Mouse (Mus musculus): ENCODE measurements at regions not wholly inside any gene's neighbourhood (a gene's known extent, or its start where the extent isn't known, plus 50 kb on each side); places are given as distances from the start of the nearest gene placed in this dataset.
"Not testable (repeated sequence)": the region's sequence is repeated elsewhere in the genome, so short reads cannot be mapped to it uniquely, and the experiment has no call there.

DNA sequence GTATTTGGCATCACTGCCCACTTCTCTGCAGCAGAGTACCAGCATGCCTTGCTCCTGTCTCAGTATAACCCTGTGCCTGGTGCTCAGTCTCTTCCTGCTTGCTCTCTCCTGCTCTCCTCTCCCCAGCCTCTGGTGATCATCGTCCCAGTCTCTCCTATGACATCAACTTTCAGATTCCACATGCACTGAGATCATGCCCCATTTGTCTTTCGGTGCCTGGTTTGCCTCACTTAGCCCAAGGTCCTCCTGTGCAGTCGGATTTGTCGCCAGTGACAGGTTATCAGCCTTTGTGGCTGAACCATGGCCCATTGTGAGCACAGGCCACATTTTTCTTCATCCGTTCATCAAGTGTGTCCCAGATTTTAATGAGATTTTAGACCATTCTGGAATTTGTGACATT lies 314.0 kb downstream of the Diras2 start:
- DNase-seq = no peak

DNA sequence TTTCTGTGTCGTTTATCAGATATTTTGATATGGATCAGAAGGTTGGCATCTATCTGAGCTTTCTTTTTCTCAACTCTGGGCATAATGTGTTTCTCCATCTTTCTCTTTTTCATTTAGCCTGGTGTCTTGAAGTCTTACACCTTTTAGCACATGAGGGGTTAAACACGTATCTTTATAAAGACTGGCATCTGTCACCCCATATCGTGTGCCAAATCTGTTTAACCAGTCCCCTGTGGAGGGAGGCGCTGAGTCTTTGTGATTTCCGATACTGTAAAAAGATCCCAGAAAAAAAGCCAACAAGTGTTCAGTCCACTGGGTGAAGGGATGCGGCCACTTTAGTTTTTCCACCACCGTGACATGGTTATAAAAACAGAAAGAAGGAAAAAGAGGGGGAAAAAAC lies 313.3 kb downstream of the Diras2 start:
- no peak for DNase-seq

DNA sequence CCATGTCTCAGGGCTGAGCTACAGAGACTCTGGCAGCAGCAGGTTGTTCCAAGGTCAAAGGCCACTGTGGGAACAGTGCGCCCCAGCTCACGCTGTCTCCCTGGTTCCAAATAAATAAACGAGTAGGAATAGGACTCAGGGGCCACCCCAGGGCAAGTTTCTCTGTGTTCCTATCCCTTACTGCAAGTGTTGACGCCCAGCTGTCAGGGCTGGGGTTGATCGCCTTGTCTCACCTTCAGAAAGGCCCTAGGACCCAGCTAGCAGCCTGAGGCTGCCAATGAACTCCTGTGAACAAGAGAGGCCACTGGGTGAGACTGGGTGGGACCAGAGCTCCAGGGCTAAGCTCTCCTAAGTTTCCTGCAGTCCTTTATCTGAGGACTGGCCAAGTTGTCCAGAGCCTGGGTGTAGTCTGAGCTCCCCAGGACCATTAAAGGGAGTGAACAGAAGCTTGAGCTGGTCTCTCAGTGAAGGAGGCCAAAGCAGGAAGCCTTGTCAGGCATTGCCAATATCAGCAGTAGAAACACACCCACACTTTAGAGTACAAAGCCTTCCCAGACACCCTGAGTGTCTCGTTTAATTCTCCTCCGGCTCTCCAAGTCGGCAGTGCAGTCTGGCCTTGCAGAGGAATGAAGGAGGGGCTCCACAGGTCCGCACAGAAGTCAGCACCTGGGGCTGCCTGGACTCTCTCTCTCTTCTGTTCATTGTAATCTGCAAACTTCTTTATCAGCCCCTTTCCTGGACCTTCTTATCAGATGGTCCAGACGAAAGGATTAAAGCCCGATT lies 308.6 kb downstream of the Diras2 start:
- no peak for DNase-seq

DNA sequence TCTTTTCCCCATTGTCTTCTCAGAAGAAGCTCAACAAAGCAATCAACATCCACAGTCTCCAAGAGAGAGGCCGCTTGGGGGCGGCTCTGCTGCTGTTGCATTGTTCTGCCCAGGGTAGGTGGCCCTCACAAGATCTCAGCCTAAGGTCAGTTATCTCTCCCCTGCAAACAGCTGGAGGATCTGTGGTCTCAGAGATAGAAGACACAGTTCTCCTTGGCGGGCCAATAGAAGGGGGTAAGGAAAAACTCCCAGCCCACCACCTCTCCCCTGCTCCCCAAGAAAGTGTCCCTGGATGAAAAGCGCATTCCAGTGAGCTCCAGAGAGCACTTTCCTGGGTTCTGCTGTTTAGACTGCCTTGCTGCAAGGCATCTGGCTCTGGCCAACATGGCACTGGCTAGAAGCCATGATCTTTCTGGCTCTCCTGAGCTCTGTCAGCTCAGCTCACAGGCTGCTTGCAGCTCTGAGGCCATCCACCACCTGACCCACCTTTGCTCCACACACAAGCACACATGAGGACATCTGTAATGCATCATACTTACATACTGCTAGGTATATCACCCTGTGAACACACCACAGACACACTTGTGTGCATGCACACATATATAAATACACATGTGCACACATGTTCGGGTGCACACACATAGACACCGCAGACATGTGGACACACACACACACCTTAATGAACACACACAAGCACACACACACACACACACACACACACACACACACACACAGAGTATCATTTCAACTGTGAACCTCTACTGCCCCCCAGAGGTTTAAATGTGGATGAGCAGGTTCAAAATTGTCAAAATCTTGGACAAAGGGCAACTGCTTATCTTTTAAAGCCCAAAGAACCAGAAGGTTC lies 307.7 kb downstream of the Diras2 start:
- DNase-seq = peak; percentile 37

DNA sequence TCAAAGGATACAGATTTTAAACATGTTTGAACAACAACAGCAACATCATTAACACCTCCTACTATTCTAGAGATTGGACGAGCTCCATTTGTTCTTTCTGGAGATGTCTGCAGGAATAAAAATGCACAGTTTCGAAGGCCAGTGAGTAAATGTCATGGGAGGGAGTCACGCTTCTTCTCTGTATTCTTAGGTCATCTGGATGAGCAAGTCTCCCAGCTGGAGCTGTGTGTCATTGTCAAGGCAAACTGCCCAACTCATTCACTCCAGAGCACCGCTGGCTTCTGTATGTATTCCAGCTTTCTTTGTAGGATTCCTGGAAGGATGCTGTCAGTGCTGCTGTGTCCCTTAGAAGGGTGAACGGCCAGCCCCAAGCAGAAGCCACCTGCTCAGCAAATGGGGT lies 297.1 kb downstream of the Diras2 start:
- no peak for DNase-seq

DNA sequence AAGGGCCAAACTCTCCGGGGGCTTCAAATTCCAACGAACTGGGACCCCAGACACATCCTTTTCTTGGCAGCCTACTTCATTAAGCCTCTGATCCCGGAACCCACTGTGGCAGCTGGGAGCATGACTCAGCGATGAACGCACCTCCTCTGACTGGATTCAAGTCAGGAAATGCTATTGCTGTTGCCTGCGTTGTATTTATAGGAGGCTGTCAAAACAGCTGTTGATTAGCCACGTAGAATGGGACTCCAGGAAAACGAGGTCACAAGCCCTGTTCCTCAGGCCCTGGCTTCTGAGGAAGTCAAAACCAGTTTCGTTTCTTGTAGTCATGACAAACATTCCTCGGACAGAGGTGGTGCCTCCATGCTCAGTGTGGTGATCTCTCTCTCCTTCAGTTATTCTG lies 295.0 kb downstream of the Diras2 start:
- no peak for DNase-seq

DNA sequence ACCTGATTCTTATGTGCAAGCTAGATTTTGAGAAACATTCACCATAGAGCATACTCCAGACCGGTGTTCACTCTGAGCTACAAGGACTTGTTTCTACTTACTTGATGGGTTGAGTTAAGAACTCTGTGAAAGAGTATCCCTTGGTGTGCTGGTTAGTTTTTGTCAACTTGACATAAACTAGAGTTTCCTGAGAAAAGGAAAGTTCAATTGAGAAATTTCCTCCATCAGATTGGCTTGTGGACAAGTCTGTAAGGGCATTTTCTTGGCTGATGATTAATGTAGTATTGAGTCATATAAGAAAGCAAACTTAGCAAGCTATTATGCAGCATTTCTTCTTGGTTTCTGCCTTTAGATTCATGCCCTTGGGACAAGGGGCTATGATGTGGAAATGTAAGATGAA lies 291.5 kb downstream of the Diras2 start:
- DNase-seq = no peak

DNA sequence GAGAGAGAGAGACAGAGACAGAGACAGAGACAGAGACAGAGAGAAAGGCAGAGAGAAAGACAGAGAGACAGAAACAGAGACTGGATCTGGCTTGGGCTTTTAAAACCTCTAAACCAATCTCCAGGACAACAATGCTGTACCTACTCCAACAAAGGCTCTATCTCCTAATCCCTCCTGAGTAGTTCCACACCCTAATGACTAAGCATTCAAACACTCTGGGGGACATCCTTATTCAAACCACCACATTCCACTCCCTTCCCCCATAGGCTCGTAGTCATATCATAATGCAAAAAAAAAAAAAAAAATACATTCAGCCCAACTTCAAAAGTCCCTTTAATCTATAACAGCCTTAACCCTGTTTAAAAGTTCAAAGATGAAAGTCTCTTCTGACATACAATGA lies 289.3 kb downstream of the Diras2 start:
- no peak for DNase-seq

DNA sequence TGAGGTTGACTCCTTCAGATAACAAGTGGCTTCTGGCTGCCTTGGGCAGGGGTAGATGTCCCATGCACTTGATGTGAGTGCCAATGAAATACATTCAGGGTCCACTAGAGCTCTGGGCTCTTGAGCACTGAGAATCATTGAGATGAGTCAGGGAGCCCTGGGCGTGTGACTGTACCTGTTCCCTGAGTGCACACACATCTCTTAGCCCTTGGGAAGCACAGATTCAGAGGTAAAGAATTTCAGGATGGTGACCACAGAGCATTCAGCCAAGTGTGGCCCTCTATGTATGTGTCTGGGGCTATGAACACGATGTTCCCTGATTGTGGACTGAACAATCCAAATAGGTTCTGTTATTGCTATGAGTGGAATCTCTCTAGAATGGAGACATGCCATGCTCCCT lies 281.6 kb downstream of the Diras2 start:
- DNase-seq = no peak

DNA sequence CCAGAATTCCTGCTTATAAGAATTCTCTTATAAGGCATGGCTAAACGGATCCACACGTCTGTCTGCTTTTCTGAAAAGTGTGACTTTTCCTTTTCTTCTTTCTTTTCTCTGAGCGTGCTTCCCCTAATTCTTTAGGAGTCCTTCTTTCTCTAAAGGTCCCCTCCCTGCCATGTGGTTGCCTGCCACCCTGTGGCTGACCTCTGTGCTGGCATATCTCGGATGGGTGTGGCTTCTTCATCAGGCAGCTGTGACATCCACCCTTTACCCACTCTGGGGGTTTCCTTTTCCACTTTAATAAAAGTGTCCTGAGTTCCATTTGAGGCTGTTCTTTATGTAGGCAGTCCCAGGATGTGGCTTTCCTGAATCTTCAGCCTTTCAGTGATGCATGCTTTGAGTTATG lies 280.7 kb downstream of the Diras2 start:
- no peak for DNase-seq

DNA sequence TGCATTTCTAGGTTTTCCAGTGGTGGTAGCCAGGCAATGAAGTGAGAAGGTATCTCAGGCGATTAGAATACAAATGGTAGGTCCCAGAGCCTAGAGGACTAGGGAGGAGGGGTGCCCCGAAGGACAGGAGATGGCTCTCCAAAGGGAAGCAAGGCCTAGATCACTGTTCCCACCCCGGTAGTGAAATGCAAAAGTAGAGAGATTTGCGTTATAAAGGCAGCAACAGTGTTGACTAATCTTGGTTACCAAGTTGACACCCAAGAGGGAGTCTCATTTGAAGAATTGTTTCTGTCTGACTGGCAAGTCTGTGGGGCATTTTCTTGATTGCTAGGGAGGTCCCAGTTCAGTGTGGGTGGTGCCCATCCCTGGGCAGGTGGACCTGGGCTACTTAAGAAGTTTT lies 278.8 kb downstream of the Diras2 start:
- no peak for DNase-seq

DNA sequence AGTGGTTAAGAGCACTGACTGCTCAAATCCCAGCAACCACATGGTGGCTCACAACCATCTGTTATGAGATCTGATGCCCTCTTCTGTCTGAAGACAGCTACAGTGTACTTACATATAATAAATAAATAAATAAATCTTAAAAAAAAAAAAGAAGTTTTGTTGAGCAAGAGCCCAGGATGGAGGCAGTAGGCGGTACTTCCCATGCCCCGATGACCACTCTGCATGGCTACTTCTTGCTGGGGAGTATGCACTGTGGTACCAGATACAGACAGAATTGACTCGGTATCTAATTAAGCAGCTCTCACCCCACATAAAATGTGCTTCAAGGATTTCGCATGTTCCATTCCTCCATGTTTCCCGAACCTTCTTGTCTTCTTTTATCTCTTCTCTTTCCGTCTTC lies 278.4 kb downstream of the Diras2 start:
- not testable (repeated sequence) for DNase-seq

DNA sequence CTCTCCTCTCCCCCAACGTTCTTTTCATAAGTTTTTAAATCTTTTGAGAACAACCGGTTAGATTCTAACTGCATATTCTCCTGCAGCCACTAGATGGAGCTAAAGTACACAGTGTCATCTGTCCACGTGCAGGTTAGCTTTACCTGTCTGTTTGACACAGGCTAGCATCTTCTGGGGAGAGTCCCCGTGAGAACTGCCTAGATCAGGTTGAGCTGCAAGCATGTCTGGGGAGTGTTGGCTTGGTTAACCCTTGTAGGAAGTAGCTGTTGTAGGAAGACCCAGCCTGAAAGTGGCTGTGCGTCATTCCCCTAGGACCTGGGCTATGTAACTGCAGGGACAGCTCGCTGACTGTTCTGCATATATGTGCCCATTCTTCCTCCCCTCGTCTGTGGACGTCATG lies 277.9 kb downstream of the Diras2 start:
- DNase-seq = peak; percentile 43

DNA sequence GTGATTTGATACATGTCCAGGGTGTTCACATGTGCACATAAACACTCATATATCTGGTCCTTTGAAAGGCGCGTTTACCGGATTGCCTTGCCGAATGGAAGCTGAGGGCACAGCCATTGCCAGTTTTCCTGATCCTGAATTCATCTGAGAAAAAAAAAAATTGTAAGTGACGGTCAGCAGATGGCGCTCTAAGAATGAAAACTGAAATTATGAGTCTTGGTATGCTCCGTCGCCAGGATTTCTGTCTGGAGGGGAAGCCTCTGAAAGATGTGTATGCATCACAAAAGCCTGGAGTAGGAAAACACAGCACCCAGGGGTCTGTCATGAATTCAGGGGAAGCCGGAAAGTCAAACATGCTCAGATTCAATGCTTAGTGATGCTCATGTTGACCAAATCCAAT lies 276.9 kb downstream of the Diras2 start:
- DNase-seq = peak; percentile 61

DNA sequence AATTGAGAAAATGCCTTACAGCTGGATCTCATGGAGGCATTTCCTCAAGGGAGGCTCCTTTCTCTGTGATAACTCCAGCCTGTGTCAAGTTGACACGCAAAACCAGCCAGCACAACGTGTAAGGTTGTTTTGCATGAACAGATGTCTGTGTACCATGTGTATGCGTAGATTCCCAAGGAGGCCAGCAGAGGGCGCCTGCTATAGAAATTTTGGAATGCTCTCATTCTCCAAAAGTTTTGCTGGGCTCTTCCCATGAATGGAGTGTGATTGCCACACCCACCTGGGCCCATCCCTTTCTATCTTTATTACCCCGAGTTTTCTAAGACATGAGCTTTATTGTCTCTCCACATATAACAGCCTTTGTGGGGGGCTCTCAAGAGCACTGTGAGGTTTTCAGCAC lies 275.4 kb downstream of the Diras2 start:
- no peak for DNase-seq

DNA sequence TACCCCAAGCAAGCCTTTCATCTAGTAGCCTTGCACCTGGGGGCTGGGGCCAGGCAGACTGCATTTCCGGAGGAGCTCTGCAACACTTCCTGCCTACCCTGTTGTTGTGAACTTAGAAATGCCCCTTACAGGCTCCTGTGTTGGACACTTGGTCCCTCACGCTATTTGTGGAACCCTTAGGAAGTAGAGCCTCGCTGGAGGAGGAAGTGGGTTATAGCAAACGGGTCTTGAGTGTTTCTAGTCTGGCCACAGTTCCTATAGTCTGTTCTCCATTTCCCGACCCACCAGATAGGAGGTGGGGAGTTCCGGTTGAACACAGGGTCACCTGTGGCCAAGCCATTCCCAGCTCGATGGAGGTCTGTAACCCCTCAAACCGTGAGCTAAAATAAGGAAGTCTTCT lies 272.7 kb downstream of the Diras2 start:
- no peak for DNase-seq

DNA sequence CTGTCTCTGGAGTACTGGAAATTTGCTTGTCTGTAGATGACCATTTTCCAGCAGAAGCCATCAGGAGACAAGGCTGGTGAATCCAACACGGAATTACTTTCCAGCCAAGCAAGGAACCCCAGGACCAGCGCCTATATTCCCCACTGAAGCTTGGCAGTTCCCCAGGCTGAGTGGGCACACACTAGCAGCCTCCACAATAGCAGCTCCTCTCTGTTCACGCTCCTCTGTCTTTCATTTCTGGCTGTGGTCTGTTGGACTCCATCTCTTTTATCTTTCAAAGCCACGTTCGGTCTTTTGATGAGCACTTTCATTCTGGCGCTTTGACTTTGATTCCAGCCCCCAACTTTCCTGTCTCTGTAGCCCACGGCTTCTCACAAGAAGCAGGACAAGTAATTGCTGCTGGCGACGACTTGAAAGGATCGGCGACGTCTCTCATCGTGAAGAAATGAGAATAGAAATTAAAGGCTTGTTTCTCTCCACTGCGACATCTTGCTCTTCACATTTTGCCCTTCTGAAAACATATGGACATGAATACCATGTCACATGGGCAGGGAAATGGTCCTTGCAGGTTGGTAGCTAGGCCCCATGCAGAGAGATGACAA lies 268.0 kb downstream of the Diras2 start:
- no peak for DNase-seq

DNA sequence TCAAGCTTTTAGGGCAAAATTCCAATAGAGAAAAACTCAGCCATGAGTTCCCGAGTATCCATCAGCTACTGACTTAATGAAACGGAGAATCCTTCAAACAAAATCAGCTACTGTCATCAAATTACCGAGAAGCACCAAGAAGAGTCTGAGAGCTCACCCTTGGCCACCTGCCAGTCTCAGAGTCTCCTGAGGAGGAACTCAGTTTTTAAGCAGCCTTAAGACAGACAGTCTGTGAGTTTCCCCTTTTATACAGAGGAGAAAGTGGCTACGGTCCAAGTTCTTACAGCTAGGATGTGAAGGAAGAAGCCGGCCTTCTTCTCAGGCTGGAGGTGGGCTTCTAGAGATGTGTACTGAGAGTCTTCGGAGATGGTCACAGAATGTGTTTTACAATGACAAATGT lies 262.8 kb downstream of the Diras2 start:
- DNase-seq = no peak

DNA sequence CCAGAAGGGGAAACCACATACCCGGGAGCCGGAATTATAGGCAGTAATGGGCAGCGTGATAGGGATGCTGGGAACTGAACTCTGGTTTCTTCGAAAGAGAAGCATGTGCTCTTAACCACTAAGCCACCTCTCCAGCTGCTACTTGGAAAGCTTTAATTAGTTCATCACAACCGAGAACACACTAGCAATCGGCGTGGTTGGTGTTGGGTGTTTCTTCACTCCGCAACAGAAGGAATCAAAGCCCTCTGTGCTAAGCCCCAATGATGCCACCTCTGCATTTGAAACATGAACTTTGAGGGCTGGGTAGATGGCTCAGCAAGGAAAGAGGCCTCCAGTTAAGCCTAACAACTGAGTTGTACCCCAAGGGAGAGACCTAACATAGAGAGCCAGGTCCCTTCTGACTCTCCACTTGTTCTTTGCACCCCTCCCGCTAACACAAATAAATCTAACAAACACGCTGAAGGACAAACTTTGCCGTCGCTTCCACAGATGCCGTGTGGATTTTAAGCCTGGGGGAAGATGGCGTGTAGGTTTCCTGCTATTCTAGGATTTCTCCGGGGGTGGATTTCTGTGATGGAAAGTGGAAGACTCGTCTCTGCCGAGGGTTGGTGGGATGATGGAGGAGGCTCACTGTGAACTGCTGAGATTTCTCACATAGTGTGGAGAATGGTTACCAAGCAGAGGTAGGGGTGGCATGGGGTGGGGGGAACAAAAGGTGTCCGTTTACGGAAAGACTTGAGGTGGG lies 257.4 kb downstream of the Diras2 start:
- DNase-seq = no peak

DNA sequence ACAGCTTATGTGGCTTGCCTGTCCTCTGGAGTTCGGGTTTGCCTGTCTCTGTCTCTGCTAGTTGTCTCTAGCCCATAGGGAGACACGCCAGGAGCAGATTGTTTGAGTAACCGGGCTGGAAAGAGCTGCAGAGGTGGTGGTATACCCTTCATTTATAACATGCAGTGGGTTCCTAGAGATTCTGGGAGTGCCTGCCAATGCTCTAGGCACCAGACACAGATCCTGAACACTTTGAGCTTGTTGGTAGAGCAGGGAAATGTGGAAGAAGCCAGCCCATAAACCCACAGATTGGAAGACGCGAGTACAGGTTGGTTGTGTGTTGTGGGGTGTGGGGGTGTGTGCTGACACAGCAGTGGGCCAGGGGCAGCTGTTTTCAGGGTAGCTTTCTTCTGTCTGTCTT lies 255.9 kb downstream of the Diras2 start:
- DNase-seq = no peak

DNA sequence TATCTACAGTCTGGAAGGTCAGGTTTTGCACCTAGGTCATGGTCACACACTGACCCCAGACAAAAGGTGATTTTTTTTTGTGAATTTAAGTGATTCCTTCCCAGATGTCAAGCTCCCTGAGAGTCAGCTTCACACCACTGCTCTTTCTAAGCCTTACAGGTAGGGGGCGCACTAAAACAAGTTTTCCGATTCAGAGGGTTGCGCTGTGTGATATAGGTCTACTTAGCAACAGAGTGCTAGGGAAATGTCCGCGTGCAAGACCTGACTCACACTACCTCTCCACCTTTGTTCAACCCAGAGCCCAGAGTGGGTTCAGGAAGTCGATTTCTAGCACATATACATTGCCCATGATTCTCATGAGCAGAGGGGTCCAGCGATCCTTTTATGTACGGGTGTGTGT lies 255.4 kb downstream of the Diras2 start:
- peak; percentile 75 for DNase-seq

DNA sequence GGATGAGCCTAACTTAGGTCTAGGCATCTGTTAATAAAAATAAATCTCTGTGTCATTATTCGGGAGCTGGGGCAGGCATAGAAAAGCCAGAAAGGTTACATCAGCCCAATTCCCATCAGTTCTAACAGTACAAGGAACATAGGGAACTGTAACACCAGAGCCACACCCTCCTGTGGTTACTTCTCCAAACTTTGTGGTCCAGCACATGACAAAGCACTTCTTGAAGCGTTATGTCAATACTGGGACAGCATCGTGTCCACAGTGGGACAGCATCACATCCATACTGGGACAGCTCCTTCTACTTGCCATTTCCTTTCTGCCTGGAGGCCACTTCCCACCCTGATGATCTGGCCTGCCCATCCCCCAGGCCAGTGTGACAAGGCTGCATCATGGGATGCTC lies 253.9 kb downstream of the Diras2 start:
- no peak for DNase-seq

DNA sequence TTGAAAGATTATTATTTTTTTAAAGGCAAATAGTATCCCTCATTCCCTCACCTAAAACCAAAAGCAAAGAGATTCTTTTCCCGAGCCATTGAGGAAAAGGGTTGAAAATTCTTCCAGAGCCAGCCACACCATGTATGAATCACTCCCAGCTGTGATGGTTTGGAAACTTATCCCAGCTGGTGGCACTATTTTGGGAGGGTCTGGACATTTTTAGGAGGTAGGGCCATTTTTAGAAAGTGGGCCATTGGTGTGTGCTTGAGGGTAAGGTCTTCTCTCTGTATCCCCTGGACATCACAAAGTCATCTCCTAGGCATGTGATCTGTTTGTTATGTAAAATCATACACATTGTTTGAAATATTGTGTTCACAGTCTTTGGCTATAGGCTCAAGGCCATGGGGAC lies 252.2 kb downstream of the Diras2 start:
- DNase-seq = no peak

All from cerebellum, adult 8-10 months (tissue).